Mouse (Mus musculus): ENCODE measurements around the gene Metrn.

- no peak for TF ChIP-seq CTCF (conservative IDR thresholded peaks at IDR 0.05; ENCODE audit: low read length)
- no peak for TF ChIP-seq POU5F1 (IDR thresholded peaks at IDR 0.05; ENCODE audit: borderline replicate concordance, low read length)
Measured at GRCm38 (mm10) chr17:25791843-25792527, 5.0 kb downstream of the Metrn start.

All from E14TG2a.4 (cell line).